Mouse (Mus musculus) left cerebral cortex, postnatal 4 days (tissue): ENCODE measurements around the gene Riok1. TPM values are rescaled to one million over a fixed set of nuclear protein-coding genes. Genes with fewer than 3 reads are reported as not detected.

Source experiments
- DNase-seq: peaks from one replicate; pipeline ENCODE4 v3.0.0-alpha.2; 2022
- intact Hi-C: fragments of 180-260 bp; cut with DNase I; formaldehyde crosslinking; loops from one replicate; pipeline ENCODE4 v1.15.1; 2025
- total RNA-seq, 2 experiments: library from RNA; stranded (reverse); gene quantifications; 2 replicates each; pipeline ENCODE4 v1.2.3; 2021

Riok1 gene
- total RNA-seq, 2 experiments from 2014 or later, result 36.2 to 37.3 TPM

DNA sequence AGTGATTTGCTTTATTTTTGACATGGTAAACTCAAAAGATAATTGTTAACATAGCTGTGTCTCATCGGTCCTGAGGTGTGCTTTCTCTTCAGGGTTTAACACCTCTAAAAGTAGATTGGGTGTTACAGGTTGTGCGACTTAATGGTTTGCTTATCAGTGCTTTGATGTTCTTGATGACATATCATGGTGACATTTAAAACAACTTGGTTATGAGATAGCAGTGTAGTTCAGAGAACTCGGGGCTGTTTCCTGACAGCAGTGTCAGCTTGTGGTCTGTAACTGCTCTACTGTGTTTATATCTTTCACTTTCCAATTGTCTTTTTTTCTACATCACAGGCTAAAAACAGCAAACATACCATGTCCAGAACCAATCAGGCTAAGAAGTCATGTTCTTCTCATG is 13.1 kb downstream of the Riok1 start:
- DNase-seq, result no peak
- intact Hi-C loops, result loop anchor here (5.0 kb wide), 1 partner anchor 63 kb away; no protein-coding TSS in a partner anchor

DNA sequence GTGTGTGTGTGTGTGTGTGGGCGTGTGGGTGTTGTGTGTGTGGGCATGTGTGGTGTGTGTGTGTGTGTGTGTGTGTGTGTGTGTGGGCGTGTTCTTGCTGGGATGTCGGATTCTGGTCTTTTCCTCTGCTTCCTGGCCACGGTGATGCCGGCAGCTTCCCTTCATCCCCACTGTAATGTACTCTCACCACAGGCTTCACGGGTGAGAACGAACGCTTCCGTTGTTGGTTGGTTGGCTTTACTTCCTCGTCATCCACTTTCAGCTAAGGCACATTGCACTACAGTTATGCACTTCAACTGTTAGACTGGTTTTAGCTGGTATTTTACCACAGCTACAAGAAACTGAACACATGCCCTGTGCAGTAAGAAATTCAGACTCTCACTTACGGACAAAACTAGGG is 25.9 kb downstream of the Riok1 start:
- no peak for DNase-seq
- intact Hi-C loops, result loop anchor here (5.0 to 10.0 kb wide), 2 partner anchors 145 to 562 kb away; no protein-coding TSS in a partner anchor

DNA sequence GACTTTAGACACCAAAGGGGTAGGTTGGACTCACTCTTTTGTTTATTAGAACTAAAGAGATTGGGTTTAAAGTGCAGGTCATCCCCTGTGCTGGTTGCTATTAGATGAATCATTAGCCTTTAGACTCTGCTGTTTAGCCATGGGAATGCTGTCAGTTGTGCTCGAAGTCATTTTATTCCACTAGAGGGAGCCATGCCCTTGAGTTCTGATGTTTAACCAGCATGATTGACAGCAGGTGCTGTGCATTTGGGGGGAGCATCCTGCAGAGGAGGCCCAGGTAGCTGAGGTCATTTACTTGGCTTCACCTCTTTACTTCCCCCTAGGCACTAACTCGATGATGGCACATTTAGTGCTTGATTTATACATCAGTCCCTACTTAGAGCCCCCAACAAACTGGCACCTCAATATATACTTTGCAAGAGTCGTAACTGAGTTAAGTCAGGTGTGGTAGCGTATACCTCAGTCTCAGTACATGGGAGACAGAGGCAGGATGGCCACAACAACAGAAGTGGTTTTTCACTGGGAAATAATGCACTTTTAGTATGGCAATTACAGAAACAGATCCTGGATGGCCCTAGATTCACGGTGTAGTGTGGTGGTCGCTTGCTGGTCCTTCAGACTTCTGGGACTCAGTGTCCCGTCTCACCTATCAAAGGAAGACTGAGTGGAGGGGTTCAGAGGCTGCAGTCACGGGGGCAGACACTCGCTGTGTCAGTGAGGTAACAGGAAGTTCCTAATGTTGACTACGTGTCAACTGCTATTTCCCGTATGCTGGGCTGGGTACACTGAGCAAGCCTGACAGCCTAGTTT is 28.3 kb downstream of the Riok1 start:
- DNase-seq, result peak; percentile 29
- intact Hi-C loops, result loop anchor here (5.0 to 10.0 kb wide), 2 partner anchors 142 to 560 kb away; no protein-coding TSS in a partner anchor

DNA sequence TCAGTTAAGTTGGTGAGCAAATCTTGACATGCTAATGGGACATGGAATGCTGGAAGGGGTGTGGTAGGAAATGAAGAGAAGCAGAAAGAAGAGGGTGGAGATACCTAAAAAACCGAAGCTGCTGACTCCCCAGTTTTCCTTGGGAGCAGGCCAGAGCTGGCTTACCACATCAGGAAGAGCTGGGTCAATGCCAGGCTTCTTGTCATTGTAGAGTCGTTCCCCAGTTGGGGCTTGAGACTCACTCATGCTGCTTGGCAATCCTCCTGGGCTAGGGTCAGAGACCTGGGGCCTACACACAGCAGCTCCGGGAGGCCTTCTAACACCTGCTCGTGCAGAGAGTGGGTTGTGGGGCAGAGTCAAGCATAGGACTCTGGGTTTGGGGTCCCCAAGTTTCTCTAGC is 34.1 kb downstream of the Riok1 start:
- no peak for DNase-seq

DNA sequence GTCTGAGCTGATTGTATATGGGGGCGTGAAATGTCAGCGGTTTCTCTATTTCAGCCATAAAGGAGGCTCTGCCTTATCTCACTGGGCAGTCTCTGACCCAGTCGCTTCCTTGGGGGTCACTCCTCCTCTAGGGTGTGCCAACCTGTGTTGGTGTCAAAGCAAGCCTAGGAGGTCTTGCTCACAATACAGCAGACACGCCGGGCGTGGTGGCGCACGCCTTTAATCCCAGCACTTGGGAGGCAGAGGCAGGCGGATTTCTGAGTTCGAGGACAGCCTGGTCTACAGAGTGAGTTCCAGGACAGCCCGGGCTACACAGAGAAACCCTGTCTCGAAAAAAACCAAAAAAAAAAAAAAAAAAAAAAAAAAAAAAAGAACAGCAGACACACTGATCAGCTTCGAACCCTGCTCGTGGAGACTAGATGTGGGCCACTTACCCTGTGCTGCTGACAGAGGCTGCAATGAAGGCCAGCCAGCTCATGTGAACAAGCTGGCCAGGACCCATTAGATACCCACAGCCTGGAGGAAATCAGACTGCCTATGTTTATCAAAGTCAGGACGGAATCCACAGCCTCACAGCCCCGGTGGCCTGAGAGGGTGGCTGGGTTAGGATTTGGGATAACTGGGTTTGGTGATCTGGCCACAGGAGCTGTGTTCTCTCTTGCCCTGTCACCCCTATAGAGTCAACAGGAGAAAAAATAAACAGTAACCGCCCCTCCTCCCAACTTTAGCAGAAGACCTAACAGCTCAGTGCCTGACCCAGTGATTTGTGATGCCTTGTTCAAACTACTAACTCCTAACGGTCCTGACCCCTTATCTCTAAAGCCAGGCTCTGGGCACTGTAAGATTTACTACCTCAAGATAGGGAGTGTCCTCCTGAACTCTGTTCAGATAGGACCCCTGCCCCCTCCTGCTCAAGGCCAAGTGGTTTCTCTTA is 36.8 kb downstream of the Riok1 start:
- no peak for DNase-seq
- intact Hi-C loops, result no loop called here

More for the DNA sequence above, 34.1 kb downstream of the Riok1 start:
- intact Hi-C loops, result no loop called here

DNA sequence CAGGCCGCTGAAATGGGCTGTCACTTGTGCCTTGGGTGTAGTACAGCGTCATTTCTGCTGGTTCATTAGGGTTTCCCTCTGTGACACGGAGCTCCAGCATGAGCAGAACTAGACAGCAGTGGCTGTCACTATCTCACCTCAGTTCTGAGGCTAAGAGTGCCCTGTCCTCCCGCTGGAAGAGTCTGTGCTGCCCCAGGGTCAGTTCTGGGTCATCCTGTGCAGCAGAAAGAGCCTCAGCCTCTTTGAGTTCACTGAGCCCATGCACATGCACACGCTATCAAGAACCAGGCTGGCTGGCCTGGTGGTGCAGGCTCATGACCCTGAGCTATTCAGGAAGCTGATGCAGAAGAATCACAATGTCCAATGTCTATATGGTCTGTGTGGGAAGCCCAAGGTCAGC is 37.6 kb downstream of the Riok1 start:
- intact Hi-C loops, result no loop called here
- no peak for DNase-seq

DNA sequence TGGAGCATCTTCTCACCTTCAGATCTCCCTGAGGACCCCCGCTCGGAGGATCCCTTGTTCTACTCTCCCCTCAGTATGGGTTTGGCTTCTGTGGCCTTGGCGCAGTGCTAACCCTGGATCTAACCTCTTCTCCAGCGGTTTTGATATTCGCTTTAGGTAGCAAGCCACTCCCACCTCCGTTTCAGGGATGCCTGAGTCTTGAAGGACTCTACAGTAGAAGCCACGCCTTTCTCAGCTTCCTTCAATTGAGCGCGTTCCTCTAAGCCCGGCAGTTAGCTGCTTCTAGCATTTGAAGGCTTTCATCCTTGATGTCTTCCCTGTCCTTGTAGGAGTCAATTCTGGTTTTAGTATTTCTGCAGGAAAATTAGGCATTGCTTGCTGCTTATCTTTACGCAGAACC is 40.3 kb downstream of the Riok1 start:
- intact Hi-C loops, result no loop called here
- no peak for DNase-seq

DNA sequence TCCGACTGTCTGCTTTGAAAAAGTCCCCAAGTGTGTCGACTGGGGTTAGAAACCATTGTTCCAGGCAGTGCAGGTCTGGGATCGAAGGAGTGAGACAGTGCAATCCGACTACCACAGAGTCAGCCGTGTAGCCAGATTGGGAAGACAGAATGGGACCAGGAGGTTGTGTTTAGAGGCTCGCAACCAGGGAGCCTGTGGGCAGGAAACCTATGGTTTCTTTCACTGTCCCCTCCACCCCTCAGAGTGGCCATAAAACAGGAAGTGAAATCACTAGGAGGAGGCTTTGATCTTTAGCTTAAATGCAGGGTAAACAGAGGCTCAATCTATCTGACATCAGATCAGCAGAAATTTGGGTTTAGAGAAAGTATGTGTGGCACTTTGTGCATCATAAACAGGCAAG is 42.0 kb downstream of the Riok1 start:
- intact Hi-C loops, result no loop called here
- no peak for DNase-seq

DNA sequence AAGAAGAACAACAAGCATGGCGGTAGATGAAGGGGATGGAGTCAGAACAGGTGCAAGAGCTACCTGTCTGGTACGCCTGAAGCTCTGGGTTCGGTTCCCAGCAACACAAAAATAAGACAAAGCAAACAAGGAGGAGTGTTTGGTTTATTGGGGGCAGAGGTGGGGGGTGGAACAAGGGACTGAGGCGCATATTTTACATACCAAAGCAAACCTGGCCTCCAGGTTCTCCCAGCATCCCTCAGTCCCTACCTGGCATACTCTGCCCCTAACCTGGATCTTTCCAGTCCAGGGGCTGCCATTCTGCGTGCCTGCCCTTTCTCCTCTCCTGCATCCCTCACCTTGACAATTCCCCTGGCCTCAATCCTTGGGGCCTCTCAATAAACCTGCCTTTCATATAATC is 42.6 kb downstream of the Riok1 start:
- intact Hi-C loops, result no loop called here
- DNase-seq, result no peak

DNA sequence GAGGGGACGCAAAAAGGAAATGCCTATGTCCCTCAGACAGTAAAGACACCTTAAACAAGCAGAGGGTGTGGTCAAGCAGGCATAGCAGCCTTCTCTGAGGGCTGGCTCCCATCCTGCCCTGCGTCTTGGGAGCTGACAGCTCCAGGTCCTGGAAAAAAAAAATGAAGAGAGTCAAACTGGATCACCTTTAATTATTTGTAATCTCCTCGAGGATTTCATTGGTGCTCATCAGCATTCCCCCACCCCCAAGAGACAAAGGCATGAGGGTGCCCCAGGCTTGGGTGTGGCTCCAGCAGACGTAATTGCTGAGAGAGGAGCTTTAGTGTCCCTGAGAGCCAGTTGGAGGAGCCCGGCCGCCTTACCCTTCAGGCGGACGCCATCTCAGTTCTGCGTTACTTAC is 43.2 kb downstream of the Riok1 start:
- no peak for DNase-seq
- intact Hi-C loops, result no loop called here

DNA sequence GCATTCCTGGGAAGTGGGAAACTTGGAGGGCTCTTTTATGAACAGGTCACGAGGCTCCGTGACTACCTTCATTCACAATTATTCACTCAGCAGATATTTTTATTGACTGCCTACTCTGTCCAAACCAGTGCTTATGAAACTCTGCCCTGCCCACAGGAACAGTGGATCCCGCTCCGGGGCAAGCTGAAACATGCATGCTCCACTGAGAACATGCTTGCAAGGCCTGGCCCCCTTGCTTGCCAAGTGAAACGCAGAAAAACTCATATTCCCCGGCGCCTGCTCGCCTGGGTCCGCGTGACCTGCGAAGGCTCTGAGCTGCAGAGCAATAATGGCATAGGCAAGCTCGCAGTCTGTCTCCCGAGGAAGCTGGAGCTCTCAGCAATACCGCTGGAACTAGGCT is 43.9 kb downstream of the Riok1 start:
- DNase-seq, result no peak
- intact Hi-C loops, result no loop called here

DNA sequence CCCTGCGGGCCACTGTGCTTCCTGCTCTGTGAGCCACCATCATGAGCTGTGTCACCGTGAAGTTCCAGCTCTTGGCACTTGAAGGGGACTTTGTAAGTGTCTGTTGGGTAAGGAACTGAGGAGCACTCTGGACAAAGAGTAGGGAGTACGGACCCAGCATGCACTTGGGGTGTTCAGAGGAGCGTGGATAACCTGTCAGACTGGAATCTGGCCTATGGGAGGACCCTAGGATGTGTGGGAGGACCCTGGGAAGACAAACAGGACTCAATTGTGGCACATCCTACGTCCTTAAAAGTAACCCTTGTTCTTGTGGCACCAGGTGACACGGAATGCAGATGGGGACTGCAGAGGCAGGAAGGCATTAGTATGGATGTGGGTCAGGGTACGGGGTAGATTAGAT is 44.4 kb downstream of the Riok1 start:
- intact Hi-C loops, result no loop called here
- DNase-seq, result no peak

DNA sequence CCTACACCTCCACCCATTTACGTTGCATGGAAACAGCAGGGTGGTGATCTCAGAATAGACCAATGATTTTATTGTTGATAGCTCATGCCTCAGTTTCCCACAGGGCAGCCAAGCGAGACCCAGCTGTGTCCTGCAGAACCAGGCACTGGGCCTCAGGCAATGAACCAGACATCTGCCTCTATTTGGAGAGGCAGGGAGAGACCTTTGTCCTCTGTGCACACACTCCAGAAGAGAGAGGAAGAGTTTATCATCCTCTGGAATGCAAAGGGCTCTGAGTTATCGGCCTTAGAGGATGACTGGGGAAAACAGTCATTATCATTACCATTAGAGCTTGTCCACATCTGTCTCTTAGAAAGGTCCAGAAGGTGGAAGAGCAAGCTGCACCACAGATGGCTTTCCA is 49.9 kb downstream of the Riok1 start:
- DNase-seq, result no peak
- intact Hi-C loops, result no loop called here

DNA sequence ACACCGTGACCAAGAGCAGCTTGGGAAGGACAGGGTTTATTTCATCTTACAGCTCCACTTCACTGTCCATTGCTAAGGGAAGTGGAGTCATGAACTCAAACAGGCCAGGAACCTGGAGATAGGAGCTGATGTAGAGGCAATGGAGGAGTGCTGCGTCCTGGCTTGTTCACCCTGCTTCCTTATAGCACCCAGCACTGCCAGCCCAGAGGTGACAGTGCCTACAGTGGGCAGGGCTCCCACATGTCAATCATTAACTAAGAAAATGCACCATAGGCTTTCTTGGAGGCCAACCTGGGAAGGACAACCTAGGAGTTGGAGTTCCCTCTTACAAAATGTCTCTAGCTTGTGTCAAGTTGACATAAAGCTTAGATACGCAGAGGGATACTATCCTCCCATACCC is 51.2 kb downstream of the Riok1 start:
- intact Hi-C loops, result no loop called here
- DNase-seq, result no peak

DNA sequence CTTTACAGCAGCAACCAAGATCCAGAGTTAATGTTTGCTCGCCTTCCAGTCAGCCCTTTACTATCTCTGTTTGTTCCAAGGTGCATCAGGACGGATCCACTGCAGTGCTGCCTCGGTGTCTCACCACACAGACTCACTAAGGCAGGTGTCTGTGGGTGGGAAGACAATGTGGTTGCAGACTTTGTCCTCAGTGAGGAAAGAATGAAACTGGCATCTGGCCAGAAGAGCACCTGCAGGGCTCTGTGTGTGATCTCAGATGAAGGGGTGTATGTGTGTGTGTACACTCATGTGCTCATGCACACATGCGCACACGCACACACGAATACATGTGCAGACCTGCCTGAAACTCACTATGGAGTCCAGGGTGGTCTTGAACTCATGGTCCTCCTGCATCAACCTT is 52.7 kb downstream of the Riok1 start:
- intact Hi-C loops, result no loop called here
- DNase-seq, result no peak

DNA sequence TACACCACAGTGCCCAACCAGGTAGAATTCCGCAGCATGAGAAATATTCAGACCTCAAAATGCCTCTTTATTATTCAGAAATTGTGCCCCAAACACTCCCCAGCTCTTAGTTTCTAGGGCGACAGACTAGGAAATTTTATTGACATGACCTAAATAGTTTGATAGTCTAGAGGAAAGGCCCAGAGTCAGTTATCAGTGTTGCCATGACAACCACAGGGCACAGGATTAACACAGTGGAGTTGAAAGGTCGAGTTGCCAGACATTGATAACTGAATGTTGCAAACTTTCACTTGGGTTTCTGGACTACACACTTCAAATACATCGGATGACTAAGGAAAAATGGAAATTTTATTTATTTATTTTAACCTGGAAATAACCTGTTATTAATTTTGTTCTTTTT is 53.1 kb downstream of the Riok1 start:
- no peak for DNase-seq
- intact Hi-C loops, result no loop called here

DNA sequence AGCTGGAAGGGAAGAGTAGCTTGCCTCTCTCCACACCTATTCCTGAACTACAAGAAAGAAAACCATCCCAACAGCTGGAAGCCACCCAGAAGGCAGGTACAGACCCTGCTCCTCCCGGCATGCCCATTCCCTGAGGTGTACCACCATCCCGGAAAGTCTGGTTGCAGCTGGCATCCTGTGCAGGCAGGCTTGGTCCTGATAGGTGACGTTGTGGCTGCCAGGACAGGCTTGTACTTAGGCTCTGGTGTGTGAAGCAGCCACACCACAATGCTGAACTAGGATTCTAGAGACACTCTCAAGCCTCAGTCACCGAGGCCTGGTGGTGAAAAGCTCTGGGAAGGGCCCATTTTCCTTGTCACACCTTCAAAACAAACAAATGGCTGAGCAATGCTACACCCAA is 59.4 kb downstream of the Riok1 start:
- DNase-seq, result no peak
- intact Hi-C loops, result no loop called here

DNA sequence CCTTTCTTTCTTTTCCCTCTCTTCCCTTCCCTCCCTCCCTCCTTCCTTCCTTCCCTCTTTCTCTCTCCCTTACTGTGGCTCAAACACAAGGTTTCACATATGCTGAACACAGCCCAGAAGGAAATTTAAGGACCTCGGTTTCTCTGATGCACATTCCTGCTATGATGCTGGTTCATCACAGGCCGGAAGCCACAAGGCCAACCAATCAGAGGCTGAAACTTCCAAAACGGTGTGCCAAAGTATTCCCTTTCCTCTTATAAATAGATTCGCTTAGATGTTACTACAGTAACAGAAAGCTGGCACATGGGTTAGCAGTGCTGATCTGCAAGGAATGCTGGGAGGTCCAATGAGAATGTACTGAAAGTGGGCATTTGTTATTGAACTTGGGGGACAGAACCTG is 66.6 kb downstream of the Riok1 start:
- intact Hi-C loops, result no loop called here
- DNase-seq, result no peak

DNA sequence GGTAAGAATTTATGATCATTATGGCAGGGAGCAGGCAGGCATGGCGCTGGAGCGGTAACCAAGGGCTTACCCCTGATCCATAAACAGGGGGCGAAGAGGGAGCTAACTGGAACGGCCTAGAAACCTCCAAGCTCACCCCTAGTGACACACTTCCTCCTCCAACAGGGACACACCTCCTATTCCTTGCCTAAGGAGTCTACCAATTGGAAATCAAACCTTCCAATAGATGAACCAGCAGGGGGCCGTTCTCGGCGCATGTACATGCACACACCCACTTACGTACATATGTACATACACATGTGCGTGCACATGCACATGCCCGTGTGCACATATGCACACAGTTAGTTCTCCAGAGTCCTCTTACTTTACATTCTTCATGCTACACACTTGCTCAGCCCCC is 67.7 kb downstream of the Riok1 start:
- intact Hi-C loops, result no loop called here
- DNase-seq, result no peak

DNA sequence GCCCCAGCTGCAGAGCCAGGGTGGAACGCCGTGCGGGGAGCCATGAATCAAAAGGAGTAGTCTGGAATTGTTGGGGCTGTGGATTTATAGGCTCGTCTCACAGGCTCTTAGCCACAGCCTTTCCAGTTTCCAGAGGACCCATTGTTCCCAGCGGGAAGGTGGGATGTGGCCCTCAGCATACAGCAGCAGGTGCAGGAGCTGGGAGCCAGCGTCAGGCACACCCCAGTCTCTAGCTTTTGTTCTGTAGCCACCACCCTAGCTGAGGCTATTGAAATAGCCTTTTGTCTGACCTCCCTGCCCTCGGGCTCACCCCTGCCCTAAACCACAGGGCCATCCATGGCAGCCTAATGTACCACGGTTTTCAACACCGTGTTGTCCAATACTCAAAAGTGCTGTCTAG is 72.3 kb downstream of the Riok1 start:
- intact Hi-C loops, result no loop called here
- DNase-seq, result no peak
